Mouse (Mus musculus) limb, embryonic 10.5 days (tissue): ENCODE data around the gene Mup8. TPM values are rescaled to one million over a fixed set of nuclear protein-coding genes. Genes with fewer than 3 reads are reported as not detected.
"Not testable (repeated sequence)": the region's sequence is repeated elsewhere in the genome, so short reads cannot be mapped to it uniquely, and the experiment has no call there.

Experiments used
- DNase-seq: peaks from one replicate; pipeline ENCODE4 v3.0.0-alpha.2; 2017; ENCODE audit warnings: low spot score
- H3K27ac ChIP-seq: fragments of 300-500 bp; sonication (generic); 2 replicates; pipeline ENCODE4 v1.5.1; 2016; ENCODE audit warnings: mild to moderate bottlenecking
- H3K27me3 ChIP-seq: fragments of 300-500 bp; sonication (generic); 2 replicates; pipeline ENCODE4 v1.6.1; 2016; ENCODE audit warnings: low read depth, mild to moderate bottlenecking; ENCODE audit not compliant: poor library complexity, severe bottlenecking
- H3K36me3 ChIP-seq: fragments of 300-500 bp; sonication (generic); 2 replicates; pipeline ENCODE4 v1.6.1; 2016; ENCODE audit warnings: mild to moderate bottlenecking, moderate library complexity
- H3K4me1 ChIP-seq: fragments of 300-500 bp; sonication (generic); 2 replicates; pipeline ENCODE4 v1.6.1; 2016
- H3K4me3 ChIP-seq: fragments of 300-500 bp; sonication (generic); 2 replicates; pipeline ENCODE4 v1.5.1; 2016; ENCODE audit warnings: mild to moderate bottlenecking, moderate library complexity
- H3K9me3 ChIP-seq: fragments of 300-500 bp; sonication (generic); replicated peaks from 2 replicates; pipeline ENCODE4 v1.6.1; 2016; ENCODE audit warnings: mild to moderate bottlenecking
- WGBS: fragments of 180-500 bp; shearing (Covaris S2); methylation state at CpG from one replicate; pipeline ENCODE4 v1.1.7; 2016; 5-methylcytosine and 5-hydroxymethylcytosine counted together
- polyA plus RNA-seq: library from polyadenylated mRNA; unstranded; fragments of >200 nt; fragmentation: Nextera tagmentation; extraction: Ambion mirVana; gene quantifications from 2 replicates; pipeline ENCODE4 v1.2.1, GENCODE M21; 2016

Mup8 gene
- polyA plus RNA-seq, result not detected in 2 replicates

DNA sequence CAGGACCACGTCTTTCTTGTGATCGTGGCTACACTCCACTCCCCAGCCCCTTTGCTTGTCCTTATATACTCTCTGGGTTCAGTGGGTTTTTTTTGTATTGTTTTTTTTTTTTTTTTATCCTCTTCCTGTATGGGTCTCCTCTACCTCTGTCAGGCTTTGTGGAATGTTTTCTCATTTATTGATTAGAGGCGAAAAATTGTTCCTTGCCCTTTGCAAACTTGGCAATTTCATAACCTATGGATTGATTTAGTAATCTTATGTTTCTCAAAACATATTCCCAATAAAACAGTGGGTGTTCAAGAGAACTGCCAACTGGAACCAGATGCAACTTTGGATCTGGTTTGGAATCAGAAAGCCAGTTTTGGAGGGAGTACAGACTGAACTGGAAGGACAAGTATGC, at the start of gene Mup8:
TSS of gene Mup8 (minus strand) at position 101 of the 400 bp plus-strand sequence.
- H3K9me3 ChIP-seq, H3K36me3 ChIP-seq, H3K27ac ChIP-seq, DNase-seq, H3K27me3 ChIP-seq, H3K4me1 ChIP-seq, H3K4me3 ChIP-seq: not testable (repeated sequence)
- WGBS, result 89% methylated on average over 3 of the region's 3 CpGs

DNA sequence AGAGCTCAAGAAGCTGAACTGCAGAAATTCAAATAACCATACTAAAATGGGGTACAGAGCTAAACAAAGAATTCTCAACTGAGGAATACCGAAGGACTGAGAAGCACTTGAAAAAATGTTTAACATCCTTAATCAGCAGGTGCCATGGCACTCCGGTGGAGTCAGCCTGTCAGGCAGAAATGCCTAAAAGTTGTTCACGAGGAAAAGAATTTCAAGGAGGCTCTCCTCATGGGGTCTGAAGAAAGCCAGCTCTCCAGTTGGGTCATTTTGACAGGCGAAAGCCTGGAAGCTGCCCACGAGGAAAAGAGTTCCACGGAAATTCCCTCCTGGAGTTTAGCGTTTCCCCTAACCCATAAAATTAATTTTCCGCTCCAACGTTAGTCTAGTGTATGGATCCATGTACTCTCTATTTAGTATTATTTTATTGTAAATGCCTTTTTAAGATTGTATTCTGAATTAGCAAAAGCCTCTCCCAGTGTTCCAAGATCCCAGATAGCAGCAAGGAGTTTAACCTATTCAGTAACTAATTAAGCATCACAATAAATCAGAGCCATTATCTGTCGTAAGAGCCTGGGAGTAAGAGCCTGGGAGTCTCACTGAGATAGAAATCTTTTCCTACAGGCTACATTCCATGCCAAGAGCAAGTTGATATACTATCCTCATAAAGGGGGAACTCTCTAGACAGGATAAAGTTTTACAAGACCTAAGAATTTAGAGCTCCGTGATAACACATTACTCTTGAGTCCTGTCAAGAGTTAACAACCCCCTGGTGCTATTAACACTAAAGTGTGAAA, 43.8 kb upstream of the Mup8 start:
- not testable (repeated sequence) for DNase-seq, H3K27ac ChIP-seq, H3K4me1 ChIP-seq, H3K36me3 ChIP-seq, H3K27me3 ChIP-seq, H3K4me3 ChIP-seq, H3K9me3 ChIP-seq
- 82% methylated on average over 11 of the region's 11 CpGs for WGBS

DNA sequence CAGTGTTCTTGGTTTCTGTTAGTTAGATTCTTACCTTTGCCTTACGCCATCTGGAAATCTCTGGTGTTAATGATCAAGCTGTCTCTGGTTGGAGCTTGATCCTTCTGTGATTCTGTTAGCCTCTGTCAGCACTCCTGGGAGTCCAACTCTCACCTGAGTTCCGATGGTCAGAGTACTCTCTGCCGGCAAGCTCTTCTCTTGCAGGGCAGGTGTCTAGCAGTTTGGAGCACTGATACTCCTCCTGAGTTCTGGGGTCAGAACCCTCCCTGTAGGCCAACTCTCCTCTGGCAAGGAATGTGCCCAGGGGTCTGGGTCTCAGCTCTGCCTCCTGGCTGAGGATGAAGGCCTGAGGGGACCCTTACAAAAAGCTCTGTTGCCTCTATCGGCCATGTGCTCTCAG, 40.3 kb upstream of the Mup8 start:
- not testable (repeated sequence) for H3K36me3 ChIP-seq, H3K27ac ChIP-seq, H3K4me3 ChIP-seq, H3K9me3 ChIP-seq, DNase-seq, H3K4me1 ChIP-seq, H3K27me3 ChIP-seq
- 95% methylated on average over 3 of the region's 4 CpGs for WGBS

Other genes with a start within 250 kb of the Mup8 start
- gene Mup7, start 152.1 kb downstream of the Mup8 start, polyA plus RNA-seq, result not detected in 2 replicates
- not detected in 2 replicates for gene Mup2, start 68.3 kb downstream of the Mup8 start, polyA plus RNA-seq
- 2.2 and 2.6 TPM in 2 replicates for gene Mup9, start 199.4 kb upstream of the Mup8 start, polyA plus RNA-seq